Mouse (Mus musculus) heart, embryonic 16.5 days (tissue): ENCODE results near the gene Ipo7. TPM values are rescaled to one million over a fixed set of nuclear protein-coding genes. Genes with fewer than 3 reads are reported as not detected.
A peak's percentile ranks its signal among the peaks of the same experiment; 100 is the strongest.

ENCODE experiments used
- ATAC-seq: fragments of 200-750 bp; cut with Nextera tagmentation; replicated peaks from 2 replicates; pipeline ENCODE4 v1.8.0; 2017; ENCODE audit warnings: moderate number of reproducible peaks; ENCODE audit not compliant: insufficient read depth, low FRiP score; ENCODE audit errors: extremely low read depth
- H3K27ac ChIP-seq: fragments of 300-500 bp; sonication (generic); 2 replicates; pipeline ENCODE4 v1.5.1; 2014; ENCODE audit warnings: mild to moderate bottlenecking, low read length, control low read depth, moderate library complexity
- H3K27me3 ChIP-seq: fragments of 300-500 bp; sonication (generic); 2 replicates; pipeline ENCODE4 v1.6.1; 2014; ENCODE audit warnings: low read length, mixed read lengths; ENCODE audit not compliant: control insufficient read depth, insufficient read depth
- H3K36me3 ChIP-seq: fragments of 300-500 bp; sonication (generic); 2 replicates; pipeline ENCODE4 v1.6.1; 2014; ENCODE audit not compliant: control insufficient read depth, insufficient read depth
- H3K4me1 ChIP-seq: fragments of 300-500 bp; sonication (generic); 2 replicates; pipeline ENCODE4 v1.6.1; 2014; ENCODE audit warnings: low read length, mixed read lengths; ENCODE audit not compliant: control insufficient read depth, insufficient read depth
- H3K4me2 ChIP-seq: fragments of 300-500 bp; sonication (generic); 2 replicates; pipeline ENCODE4 v1.6.1; 2014; ENCODE audit warnings: low read depth, mild to moderate bottlenecking, control low read depth, low read length
- H3K4me3 ChIP-seq: fragments of 300-500 bp; sonication (generic); 2 replicates; pipeline ENCODE4 v1.5.1; 2014; ENCODE audit warnings: mild to moderate bottlenecking, control low read depth, low read length
- H3K9ac ChIP-seq: fragments of 300-500 bp; sonication (generic); 2 replicates; pipeline ENCODE4 v1.6.1; 2014; ENCODE audit warnings: low read length, control low read depth
- H3K9me3 ChIP-seq: fragments of 300-500 bp; sonication (generic); replicated peaks from 2 replicates; pipeline ENCODE4 v1.6.1; 2016; ENCODE audit warnings: low read length; ENCODE audit not compliant: control insufficient read depth
- WGBS: fragments of 180-500 bp; shearing (Covaris S2); extraction: QIAGEN DNeasy Blood & Tissue Kit; methylation state at CpG from one replicate; pipeline ENCODE4 v1.1.7; 2014; 5-methylcytosine and 5-hydroxymethylcytosine counted together
- polyA plus RNA-seq: library from polyadenylated mRNA; unstranded; fragments of >200 nt; fragmentation: Nextera tagmentation; extraction: Ambion mirVana; gene quantifications from 2 replicates; pipeline ENCODE4 v1.2.1, GENCODE M21; 2015

Gene Ipo7
- polyA plus RNA-seq, 1 experiment from 2014 or later: 41.2 TPM

DNA sequence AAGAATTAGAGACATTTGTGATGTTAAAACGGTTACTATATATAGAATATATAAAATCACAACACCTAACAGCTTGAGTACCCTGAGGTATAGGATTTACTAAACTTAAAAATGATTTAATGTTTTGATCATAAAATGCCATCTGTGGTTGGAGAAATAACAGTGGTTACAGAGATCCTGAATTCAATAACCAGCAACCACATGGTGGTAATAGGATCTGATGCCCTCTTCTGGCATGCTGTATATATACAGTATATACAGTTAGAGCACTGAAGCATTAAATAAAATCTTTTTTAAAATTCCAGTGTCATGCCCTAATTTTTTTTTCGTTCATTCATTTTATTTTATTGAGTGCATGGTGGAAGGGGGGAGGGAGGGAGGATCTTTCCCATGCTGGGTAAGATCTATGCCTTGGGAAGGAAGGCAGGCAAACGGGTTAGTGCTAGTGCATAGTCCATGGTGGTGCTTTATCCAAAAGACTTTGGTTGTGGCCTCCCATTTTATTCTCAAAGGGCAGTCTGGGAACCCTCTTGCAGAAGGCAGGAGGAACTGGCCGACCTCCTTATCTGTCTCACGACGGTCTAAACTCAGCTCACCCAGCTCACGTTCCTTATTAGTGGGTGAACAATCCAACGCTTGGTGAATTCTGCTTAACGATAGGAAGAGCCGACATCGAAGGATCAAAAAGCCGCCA is 41.2 kb downstream of the Ipo7 start:
- H3K9ac ChIP-seq: no peak overlapping the region
- H3K27me3 ChIP-seq: no peaks in the 10 kb centered on the region
- H3K9me3 ChIP-seq: no peaks in the 10 kb centered on the region
- no peak overlapping the region; the same call in 1 of the 2 replicates for H3K27ac ChIP-seq
- 76% methylated on average over 12 of the region's 12 CpGs for WGBS
- peaks cover 15% of the 10 kb centered on the region for H3K4me1 ChIP-seq
- H3K36me3 ChIP-seq: peaks cover 14% of the 10 kb centered on the region
- no peak for ATAC-seq
- no peak overlapping the region for H3K4me3 ChIP-seq
- H3K4me2 ChIP-seq: no peak overlapping the region

DNA sequence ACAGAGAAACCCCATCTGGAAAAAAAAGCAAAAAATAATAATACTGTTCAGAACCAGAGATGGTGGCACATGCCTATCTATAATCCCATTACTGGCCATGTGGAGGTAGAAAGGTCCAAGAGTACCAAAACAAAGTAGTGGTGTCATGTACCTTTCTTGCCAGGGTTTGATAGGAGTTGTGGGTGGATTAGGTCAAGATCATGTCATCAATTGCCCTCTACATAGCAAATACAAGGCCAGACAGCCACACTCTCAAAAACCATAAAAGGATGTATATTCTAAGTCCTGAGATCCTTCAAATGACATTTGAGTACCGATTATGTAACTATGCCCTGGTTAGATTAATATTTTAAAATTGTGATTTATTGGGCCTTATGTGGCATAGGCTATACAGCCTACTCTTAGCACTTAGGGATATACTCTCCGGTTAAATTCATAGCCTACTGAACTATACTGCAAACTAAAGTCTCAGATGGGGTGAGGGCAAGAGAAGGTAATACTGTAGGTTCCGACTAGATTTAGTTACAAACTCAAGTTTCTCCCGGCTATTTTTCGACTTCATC is 42.1 kb downstream of the Ipo7 start:
- peaks cover 8% of the 10 kb centered on the region for H3K36me3 ChIP-seq
- no peak for ATAC-seq
- WGBS: 20% methylated on average over 5 of the region's 5 CpGs

DNA sequence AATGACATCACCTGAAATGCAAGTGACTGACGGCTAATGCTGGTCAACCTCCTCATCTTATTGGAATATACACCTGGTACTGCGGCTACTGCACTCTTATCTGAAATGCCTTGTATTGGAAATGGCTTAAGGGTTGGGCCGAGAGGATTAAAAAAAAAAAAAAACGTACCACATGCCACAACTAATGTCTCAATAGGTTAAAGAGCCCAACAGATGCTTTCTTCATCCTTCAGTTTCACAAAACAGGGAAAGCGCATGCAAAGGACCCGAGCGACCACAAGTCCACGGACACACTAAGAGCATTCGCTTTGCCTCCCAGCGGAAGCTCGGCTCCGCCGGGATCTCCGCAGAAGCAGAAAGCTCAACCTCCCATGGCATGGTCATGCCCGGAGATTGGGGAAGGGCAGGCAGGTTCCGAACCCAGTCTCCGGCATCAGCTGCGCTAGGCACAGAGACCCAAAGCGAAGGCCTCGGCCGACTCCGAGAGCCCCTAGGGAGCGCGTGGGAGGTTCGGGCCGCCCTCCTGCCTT is 42.7 kb downstream of the Ipo7 start:
- under 1% methylated on average over 26 of the region's 26 CpGs for WGBS
- Histone ChIP-seq H3K4me1 (peaks cover 15% of the 10 kb centered on the region), H3K27me3 (no peaks in the 10 kb centered on the region), H3K4me3 (peak overlapping the region; percentile 89), H3K36me3 (peaks cover 8% of the 10 kb centered on the region), H3K4me2 (peak overlapping the region; percentile 88), H3K9me3 (no peaks in the 10 kb centered on the region), H3K27ac (peak overlapping the region; percentile 100), H3K9ac (peak overlapping the region; percentile 98)
- ATAC-seq: peak; percentile 0; the same call in 1 of the 2 replicates

More for the DNA sequence above, 42.1 kb downstream of the Ipo7 start:
- peaks cover 15% of the 10 kb centered on the region for H3K4me1 ChIP-seq
- peak overlapping the region; percentile 98 for H3K9ac ChIP-seq
- peak overlapping the region; percentile 89 for H3K4me3 ChIP-seq
- H3K9me3 ChIP-seq: no peaks in the 10 kb centered on the region
- H3K4me2 ChIP-seq: peak overlapping the region; percentile 88
- H3K27ac ChIP-seq: peak overlapping the region; percentile 100
- no peaks in the 10 kb centered on the region for H3K27me3 ChIP-seq

DNA sequence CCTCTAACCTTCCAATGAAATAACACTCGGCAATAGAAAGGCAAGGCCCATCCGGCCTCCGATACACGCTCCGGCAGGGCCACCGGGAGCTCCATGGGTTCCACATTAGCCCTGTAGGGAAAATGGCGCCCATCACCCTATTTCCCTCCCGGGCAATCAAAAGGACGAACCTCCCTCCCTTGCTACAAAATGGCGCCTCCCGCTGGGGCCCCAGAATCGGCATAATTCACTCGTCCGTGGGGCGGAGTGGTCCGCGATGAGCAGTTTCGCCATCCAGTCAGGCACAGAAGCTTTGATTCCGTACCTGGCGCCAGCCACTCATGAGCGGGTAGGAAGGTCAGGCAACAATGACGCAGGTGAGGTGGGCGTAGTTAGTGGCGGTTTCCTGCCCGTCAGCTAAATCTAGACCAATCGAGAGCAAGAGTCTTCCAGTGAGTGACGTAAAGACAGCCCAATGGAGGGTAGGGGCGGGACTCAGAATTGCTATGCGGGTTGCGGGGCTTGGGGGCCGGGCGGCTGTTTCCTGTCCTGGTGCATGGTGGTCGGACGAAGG is 43.2 kb downstream of the Ipo7 start, which contains the start of gene Zfp143:
Gene Zfp143 (plus strand): TSS at position 19 of the 553 bp plus-strand sequence.
- Histone ChIP-seq H3K9me3 (no peaks in the 10 kb centered on the region), H3K4me1 (peaks cover 15% of the 10 kb centered on the region), H3K27me3 (no peaks in the 10 kb centered on the region), H3K36me3 (peaks cover 5% of the 10 kb centered on the region), H3K27ac (peak within 1 kb of the TSS; percentile 100), H3K9ac (peak within 1 kb of the TSS; percentile 98), H3K4me2 (peak within 1 kb of the TSS; percentile 88), H3K4me3 (peak within 1 kb of the TSS; percentile 89)
- under 1% methylated on average over 34 of the region's 34 CpGs for WGBS
- peak; percentile 98 for ATAC-seq

DNA sequence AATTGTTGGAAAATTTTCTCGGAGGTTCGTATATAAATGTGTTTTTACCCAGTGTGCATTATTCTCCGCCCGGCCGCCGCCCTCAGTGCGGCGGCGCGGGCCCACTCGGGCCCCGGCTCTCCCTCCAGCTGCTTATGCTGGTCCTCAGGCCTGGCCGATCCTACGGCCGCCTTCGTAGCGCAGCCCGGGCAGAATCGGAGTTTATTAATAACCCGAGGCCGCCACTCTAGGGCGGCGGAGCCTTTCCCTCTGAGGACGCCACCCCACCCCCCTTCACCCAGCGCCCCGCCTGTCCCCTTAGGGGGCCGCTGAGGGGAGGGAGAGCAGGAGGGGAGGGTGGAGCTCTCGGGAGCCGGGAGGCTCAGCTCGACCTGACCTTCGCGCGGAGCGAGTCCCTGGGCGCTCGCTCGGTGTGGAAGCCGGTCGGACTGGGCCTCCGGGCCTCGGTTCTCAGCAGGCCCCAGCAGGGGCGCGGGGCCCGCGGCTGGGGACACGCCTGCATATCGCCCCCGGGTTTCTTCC is 43.7 kb downstream of the Ipo7 start:
- peaks cover 5% of the 10 kb centered on the region for H3K36me3 ChIP-seq
- H3K27me3 ChIP-seq: no peaks in the 10 kb centered on the region
- peak overlapping the region; percentile 67 for H3K4me2 ChIP-seq
- no peaks in the 10 kb centered on the region for H3K9me3 ChIP-seq
- peaks cover 15% of the 10 kb centered on the region for H3K4me1 ChIP-seq
- WGBS: under 1% methylated on average over 46 of the region's 48 CpGs
- H3K4me3 ChIP-seq: peak overlapping the region; percentile 65
- ATAC-seq: peak; percentile 83
- H3K9ac ChIP-seq: peak overlapping the region; percentile 95
- H3K27ac ChIP-seq: peak overlapping the region; percentile 99

DNA sequence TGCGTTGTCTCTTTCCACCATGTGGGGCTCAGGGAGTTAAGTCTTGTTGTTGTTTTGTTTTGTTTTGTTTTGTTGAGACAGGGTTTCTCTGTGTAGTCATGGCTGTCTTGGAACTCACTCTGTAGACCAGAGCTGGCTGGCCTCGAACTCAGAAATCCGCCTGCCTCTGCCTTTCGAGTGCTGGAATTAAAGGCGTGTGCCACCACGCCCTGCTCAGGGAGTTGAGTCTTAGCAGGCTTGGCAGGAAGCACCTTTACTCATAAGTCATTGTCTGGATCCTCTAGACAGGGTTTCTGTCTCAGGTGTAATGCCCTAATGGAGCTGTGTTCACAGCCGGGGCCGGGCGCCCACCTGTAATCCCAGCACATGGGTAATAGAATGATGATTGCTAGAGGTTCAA is 45.7 kb downstream of the Ipo7 start:
- Histone ChIP-seq H3K4me1 (peaks cover 15% of the 10 kb centered on the region), H3K4me3 (no peak overlapping the region), H3K9ac (no peak overlapping the region), H3K27ac (no peak overlapping the region), H3K9me3 (no peaks in the 10 kb centered on the region), H3K27me3 (no peaks in the 10 kb centered on the region), H3K36me3 (peaks cover 3% of the 10 kb centered on the region; the same call in 1 of the 2 replicates), H3K4me2 (no peak overlapping the region)
- 99% methylated on average over 9 of the region's 9 CpGs for WGBS
- no peak for ATAC-seq

DNA sequence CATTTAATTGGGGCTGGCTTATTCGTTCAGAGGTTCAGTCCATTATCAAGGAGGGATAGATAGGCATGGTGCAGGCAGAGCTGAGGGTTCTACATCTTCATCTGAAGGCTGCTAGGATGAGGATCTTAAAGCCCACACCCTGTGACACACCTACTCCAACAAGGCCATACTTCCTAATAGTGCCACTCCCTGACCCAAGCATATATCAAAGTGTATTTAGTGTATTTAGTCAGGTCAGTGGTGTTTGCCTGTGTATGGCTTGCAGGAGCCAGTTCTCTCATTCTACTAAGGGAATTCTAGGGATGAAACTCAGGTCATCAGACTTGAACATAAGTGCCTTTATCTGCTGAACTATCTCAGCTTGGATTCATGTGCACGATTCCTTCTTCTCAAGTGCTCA is 51.0 kb downstream of the Ipo7 start:
- no peak overlapping the region for H3K4me2 ChIP-seq
- no peak overlapping the region for H3K9ac ChIP-seq
- H3K27ac ChIP-seq: no peak overlapping the region
- ATAC-seq: no peak
- peaks cover 23% of the 10 kb centered on the region for H3K36me3 ChIP-seq
- H3K9me3 ChIP-seq: no peaks in the 10 kb centered on the region
- H3K4me1 ChIP-seq: no peaks in the 10 kb centered on the region
- 75% methylated on average over 2 of the region's 2 CpGs for WGBS
- no peaks in the 10 kb centered on the region for H3K27me3 ChIP-seq
- H3K4me3 ChIP-seq: no peak overlapping the region

DNA sequence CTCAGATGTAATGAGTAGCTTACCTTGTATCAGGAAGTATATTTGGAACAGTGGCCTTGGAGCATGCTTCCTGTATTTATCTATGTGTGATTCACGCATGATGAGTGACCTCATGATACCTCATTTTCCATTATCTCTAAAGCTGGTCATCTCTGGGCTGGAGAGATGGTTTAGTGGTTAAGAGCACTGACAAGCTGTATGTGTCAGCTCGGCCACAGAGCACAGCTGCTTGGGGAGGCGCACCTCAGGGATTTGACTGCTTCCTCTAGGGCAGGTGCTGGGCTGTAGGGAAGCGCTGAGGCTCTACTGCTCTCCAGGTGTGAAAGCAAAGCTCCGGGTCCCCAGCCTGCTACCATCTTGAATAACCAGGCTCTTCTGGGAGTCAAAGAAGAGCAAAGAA is 60.1 kb downstream of the Ipo7 start:
- Histone ChIP-seq H3K4me1 (no peaks in the 10 kb centered on the region), H3K9me3 (no peaks in the 10 kb centered on the region; the same call in 1 of the 2 replicates), H3K27ac (no peak overlapping the region), H3K36me3 (peaks cover 62% of the 10 kb centered on the region), H3K4me3 (no peak overlapping the region), H3K9ac (no peak overlapping the region), H3K27me3 (no peaks in the 10 kb centered on the region), H3K4me2 (no peak overlapping the region)
- WGBS: 92% methylated on average over 5 of the region's 5 CpGs
- no peak for ATAC-seq
